Mouse (Mus musculus) lung, adult 18-20 months (tissue): ENCODE results near the gene Cul3.
"Not testable (repeated sequence)": the region's sequence is repeated elsewhere in the genome, so short reads cannot be mapped to it uniquely, and the experiment has no call there.

Experiments used
- DNase-seq, 2 experiments: peaks; one replicate each; pipeline ENCODE4 v3.0.0; 2022; ENCODE audit warnings: mixed read lengths in 2 of 2

Cul3 gene

DNA sequence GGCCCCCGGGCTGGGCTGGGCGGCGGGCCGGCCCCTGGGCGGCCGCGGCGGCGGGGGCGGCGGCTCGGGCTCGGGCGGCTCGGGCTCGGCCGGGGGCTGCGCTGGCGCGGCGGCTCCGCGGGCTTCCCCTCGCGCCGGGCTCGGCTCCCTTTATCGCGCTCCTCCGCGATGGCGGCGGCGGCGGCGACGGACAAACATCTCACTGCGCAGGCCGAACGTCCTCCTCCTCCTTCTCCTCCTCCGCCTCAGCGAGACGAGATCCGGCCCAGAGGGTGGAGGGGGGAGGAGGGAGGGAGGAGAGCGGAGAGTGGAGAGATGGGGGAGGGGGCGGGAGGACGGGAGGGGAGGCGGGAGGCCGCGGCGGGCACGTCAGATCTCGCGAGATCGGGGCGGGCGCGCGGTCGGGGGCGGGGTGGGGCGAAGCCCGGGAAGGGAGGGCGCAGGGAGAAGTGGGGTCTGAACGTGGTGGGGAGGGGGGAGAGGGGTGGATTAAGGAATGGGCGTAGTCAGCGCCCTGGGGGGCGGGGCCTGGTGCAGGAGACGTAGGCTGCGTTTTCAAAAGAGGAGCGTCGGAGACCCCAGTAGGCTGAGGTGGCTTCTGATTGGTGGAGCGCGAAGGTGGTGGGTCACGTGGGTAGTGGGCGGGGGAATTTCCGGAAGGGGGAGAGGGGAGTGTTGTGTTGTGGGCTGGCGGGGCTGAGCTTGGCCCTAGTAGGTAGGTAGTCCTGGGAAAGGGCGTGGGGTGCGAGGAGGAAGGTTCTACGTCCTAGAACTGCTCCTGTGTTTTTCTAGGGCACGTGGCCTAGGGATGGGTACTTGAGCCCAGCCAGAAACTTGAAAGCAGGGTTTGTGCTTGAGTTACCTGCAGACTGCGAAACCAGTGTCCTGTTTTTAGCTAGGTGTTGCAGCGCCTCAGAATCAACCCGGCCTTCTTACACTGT lies at the start of gene Cul3:
Cul3 (minus strand) TSS at position 45 of the 941 bp plus-strand sequence.
- DNase-seq = peak; percentile 96 to 97

DNA sequence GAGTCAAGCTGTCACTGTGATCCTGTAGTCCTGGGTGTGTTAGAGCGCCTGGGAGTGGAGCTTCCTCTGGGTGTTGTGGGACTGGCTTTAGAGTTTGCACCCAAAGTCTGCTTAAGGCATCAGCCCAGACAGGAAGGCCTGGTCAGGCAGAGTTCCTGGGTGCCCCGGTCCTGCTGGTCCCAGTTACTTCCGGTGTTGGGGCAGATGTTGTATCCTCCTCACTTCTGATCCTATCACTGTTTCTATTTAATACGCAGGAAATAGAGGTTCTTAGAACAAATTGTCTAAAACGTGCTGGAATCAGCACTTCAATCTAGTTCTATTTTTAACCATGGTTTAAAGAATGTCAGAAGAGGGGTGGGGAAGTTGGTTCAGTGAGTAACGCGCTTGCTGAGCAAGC lies 49.2 kb upstream of the Cul3 start:
- DNase-seq = no peak

DNA sequence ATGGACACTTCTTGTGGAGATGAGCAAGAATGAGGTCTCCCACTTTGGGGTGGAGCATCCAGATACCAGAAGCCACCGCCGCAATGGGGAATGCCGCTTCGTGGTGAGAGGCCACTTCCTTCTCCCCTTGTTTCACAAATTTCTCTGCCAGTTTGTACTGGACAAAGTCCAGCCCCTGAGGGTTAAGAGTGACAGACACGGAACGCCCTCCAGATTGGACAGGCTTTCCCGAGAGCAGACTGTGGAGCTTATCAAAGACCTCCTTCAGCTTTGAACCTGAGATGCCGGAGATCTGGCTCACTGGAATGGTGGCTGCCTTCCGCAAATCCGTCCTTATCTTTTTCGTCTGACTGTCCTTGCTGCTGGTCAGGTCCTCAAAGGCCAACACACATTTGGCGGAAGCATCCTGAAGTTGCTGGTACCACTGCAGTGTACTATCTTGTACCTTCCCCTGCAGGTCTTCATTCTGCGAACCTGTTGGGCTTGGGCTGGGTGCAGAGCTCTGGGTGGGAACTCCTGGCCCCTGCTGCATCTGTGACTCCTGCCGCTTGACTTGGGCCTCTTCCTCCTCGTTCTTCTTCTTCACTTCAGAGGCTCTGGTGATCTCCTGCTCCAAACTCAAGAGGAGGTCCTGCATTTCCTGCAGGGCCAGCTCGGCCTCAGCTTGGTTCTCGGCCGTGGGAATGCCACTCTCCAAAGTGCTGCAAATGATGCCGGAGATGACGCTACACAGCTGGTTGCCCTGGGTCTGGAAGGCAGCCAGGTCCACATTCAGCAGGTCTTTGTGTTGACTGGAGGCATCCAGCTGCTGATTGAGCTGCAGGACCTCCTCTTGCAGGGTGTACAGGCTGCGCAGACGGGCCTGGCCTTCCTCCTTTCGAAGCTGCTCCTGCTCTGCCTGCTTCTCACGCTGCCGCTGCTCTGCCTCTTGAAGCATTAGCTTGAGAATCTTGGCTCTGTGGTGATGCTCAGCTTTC lies 43.6 kb upstream of the Cul3 start:
- peak; percentile 9 to 10 for DNase-seq

DNA sequence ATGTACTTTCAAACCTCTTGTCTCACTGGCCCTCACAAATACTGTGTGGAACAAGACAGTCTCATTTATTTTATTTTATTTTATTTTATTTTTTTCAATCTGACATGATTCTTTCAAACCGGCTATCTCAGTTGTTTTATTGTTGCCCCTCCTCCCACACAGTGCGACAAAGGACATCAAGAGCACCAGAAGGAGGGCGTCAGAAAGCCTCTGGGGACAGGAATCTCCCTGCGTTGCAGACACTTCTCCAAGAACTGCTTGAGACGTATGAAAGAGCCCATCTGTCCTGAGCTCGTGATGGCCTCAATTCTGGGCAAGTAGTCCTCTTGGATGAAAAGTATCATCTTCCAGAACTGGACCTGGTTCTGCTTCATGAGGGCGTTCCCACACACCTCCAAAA lies 42.6 kb upstream of the Cul3 start:
- no peak for DNase-seq

DNA sequence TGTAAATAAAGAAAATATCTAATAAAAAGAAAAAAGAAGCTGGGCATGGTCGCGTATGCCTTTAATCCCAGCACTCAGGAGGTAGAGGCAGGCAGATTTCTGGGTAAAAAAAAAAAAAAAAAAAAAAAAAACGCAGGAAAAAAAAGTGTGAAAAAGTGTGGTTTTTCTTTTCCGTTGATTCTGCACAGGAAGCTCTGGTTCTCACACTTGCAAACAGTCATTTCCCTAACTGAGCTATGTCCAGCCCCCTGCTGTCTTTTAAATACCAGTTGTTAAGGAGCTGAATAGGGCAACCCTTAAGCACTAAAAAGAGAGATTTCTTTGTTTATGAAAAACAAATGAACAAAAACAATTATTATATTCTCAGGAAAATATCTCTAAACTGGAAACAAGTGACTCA lies 41.0 kb upstream of the Cul3 start:
- DNase-seq = no peak

DNA sequence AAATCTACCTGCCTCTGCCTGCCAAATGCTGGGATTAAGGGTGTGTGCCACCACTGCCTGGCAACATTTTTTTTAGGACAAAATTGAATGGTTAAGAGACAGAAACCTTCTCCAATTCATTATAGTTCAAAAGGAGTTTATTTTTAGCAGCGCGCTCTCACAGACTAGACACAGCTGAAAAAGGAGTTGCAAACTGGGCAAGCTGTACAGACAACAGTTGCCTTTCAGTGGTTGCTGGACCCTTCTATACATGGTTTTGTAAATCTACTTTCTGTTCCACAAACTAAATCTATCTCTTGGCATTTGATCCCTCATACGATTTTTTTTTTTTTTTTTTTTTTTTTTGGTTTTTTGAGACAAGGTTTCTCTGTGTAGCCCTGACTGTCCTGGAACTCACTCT lies 31.7 kb upstream of the Cul3 start:
- DNase-seq = no peak

DNA sequence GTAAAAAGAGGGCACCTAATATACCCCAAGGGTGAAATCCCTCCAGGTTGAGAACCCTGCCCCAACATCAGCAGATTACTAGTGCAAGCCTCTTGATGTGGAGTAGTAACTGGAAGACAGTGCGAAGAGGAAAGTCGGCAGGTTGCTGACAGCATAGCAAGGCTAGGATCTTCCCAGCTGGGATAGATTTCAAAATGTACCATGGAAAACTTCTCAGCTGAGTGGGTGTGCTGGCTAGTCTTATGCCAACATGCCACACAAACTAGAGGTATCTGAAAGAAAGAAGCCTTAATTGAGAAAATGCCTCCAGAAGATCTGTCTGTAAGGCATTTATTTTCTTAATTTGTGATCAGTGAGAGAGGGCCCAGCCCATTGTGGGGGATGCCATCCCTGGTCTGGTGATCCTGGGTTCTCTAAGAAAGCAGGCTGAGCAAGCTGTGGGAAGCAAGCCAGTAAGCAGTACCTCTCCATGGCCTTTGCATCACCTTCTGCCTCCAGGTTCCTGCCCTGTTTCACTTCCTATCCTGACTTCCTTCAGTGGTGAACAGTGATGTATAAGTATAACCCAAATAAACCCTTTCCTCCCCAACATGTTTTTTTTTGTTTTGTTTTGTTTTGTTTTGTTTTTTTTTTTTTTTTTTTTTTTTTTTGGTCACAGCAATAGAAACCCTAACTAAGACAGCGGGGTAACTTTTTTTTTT lies 31.1 kb upstream of the Cul3 start:
- DNase-seq = no peak

DNA sequence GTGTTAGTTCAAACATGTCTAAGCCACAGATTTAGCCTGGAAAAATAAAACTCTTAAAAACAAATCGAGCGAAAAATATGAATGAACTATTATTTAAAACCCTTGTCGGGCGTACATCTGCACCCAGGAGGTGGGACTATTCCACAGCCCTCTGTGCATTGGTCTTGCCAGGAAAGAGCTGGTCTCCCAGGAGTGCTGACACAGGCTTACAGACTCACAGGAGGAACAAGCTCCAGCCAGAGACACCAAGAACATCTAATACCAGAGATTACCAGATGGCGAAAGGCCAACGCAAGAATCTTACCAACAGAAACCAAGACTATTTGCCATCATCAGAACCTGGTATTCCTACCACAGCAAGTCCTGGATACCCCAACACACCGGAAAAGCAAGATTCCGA lies 23.2 kb upstream of the Cul3 start:
- DNase-seq = no peak

DNA sequence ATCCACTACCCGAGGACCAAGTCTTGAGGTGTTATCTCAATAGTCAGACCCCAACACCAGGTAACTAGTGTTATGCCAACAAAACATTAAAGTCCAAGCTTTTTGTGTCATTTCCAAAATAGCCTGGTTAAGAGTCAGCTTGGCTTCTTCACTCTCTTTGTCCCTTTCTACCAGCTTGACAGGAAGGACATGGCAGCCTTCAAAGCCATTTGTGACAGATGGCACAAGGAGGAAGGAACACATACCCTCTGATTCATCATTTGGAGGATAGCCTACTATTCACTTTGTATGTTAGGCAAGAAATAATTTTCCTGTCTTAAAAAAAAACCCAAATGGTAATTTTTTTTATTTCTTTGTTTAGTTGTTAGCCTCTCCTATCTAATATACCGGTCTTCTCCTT lies 22.7 kb upstream of the Cul3 start:
- DNase-seq = no peak

DNA sequence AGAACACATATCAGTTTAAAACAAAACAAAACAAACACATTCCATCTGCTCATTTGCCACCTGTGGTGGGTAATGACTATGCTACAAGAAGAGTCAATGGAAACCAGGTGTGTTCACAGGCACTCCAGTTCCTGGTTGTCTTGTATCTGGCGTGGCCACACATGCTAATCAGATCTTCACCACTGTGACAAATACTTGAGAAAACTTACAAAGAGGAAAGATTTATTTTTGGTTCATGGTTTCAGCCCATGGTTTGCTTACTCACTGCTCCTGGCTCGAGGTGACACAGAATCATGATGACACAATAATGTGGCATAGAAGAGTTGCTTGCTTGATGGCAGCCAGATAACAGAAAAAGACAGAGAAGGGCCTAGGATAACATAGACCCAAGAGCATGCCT lies 22.1 kb upstream of the Cul3 start:
- DNase-seq = no peak

DNA sequence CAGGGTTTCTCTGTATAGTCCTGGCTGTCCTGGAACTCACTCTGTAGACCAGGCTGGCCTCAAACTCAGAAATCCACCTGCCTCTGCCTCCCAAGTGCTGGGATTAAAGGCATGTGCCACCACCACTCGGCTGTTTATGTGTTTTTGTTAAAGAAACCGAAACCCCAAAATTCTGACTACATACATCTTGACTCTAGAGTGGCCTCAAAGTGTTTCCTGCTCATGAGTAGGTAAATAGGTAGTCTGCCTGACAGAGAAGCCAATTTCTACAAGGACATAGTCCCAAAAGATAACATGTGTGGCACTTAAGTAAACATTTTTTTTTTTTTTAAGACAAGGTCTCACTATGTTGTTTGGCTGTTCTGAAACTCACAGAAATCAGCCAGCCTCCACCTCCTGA lies 21.5 kb upstream of the Cul3 start:
- not testable (repeated sequence) for DNase-seq

DNA sequence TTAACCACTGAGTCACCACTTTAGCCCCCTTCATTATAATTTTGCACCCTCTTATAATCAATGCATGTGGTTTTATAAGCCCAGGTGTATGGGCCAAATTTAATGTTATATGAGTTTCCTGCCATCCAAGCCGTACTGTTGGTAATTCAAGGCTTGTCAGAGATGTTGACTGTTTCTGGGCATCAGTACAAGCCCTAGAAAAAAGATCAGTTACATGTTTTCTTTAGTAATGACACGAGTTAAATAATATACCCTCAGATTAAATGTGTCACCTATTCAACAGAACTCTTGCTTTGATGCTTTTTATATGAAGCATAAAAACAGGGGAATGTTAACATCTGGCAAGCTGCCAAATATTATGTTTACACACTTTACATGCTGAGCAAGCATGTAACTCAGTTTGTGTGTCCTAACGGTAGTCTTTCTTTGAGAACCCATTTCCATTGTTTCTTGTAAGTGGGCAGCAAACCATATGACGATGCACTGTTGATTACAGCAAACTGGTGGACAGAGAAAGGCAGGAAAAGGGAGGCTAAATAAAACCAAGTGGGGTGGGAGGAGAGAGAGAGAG lies 19.8 kb upstream of the Cul3 start:
- no peak for DNase-seq

DNA sequence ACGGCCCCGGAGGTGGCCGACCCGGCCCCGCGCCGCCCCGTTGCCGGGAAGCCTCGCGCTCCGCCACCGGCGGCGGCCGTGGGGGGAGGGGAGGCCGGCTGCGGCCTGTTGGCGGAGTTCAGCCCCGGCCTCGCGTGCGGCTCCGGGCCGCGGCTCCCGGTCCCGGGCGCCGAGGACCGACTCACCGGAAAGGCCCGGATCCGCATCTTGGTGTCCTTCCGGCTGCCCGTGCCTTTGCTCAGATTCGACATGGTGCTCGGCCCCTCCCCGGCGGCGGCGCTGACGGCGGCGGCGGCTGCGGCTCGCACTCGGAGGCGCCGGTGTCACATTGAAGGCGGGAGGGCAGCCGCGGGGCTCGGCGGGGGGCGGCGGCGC lies 232 bp downstream of the Cul3 start:
- peak; percentile 74 for DNase-seq

DNA sequence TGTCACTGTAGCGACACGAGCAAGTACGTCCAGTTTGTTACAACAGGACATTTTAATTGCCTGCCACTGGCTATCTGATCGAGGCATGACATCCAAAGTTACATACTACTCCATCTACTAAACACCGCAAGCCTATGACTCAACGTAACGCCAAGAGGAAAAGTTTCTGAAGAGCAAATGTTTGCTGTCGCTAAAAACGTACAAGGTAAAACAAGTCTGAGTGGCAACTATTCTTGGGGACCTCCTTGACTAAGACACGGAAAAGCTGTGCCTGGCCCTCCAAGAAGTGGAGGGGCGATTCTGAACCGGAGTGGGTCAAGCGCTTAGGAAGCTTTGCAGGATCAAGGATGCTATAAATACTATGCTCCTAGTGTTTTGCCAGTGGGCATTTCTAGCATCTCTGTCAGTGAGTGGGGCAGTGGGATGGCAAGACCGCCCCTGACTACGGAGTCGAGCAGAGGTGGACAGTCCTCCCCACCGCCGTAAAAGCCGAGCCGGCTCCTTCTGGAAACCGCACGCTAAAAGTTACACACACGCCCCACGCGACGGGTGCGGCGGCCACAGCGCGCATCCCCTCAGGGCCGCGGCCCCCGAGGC lies 757 bp downstream of the Cul3 start:
- peak; percentile 21 to 38 for DNase-seq

DNA sequence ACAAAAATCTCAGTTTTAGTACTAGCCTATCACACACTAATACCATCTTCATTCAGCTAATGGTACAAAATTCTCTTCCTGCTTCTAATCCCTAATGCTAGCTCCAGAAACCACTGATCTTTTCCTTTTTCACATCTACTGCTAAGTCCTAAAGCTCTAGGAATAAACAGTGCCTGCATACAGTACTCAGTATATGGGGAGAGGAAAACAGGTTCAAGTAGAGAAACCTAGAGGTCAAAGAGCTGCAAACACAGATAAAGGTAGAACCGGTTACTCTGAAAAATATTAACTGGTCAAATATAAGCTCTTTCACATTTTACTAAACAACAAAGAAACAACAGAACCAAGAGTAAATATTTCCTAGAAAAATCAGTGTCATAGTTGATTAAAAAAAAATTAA lies 1.9 kb downstream of the Cul3 start:
- DNase-seq = no peak

DNA sequence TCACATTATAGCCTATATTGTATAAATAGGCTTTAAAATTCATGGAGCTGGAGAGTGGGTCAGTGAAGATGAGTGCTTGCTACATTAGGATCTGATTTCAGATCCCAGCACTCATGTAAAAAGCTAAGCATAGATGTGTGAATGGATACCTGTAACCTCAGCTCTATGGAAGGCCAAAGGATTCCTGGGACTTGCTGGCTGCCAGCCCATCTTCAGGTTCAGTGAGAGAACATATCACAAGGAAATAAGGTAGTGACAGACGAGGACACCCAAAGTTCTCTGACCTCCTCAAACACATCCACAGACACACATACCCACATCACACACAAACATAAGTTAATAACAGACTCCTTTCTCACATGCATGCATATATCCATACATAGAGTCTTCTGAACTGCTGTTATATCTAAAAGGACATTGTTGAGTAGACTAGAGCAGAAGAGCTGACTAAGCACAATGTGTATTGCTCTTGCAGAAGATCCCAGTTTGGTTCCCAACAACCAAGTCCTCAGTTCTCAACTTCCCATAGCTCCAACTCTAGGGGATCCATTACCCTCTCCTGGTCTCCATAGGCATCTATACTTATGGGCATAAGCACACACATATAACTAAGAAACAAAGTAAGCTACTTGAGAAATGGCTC lies 4.4 kb downstream of the Cul3 start:
- no peak for DNase-seq

DNA sequence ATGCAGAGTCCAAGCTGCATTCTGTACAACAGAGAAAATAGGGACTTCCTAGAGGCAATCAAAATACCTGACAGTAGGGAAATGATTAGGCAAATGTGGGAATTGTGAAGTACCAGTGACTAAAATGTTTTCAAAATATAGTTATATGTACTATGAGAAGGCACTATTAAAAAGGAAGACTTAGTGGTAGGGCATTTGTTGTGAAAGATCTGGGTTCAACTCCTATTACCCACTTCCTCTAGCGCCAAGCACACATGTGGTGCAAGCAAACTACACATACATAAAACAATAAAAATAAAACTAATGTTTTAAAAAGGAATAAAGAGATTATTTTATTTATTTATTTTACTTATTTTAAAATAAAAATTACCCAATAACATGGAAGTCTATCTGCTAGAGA lies 5.2 kb downstream of the Cul3 start:
- no peak for DNase-seq

DNA sequence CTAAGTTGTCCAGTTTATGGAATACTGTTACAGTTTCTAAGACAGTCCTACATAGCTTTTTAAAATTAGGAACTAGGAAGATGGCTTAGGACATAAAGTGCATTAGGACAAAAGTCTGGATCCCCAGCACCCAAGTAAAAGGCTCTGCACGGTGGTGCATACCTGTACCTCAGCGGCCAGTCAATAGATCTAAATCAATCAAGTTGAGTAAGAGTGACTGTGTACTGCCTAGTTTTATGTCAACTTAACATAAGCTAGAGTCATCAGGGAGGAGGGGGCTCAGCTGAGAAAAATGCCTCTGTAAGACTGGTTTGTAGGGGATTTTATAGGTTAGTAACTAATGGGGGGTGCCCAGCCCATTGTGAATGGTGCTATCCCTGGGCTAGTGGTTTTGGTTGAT lies 9.3 kb downstream of the Cul3 start:
- no peak for DNase-seq

DNA sequence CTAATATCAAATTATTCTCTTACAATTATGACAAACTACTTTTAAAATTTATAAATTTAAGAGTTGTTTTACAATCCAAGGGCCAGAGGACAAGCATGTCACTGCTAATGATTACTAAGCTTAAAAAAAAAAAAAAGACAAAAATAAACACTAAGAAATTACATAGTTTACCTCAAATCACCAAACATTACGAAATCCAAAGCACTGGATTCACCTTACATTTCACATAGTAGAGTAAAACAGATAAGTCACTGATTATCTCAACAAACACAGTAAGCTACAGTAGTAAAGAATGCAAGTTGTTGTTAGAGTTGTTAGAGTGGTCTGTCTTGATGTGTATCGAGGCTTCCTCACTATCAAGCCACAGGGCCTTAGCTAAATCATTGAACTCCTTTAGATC lies 14.5 kb downstream of the Cul3 start:
- DNase-seq = no peak

DNA sequence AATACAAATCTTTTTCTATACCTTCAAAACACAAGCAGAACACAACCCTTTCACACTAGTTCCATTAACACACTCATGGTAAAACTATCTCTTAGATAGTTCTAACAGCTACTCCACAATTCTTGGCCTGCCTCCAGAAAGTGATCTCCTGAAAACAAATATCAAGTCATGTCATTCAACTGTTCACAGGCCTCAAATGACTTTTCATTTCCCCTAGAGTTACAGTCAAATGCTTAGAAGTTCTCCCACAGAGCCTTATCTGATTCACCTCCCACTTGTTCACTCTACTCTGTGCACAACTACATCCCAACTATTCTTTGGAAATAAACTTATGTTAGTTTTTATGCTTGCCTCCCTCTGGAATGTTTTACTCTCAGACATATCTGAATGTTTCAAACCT lies 15.9 kb downstream of the Cul3 start:
- DNase-seq = no peak

DNA sequence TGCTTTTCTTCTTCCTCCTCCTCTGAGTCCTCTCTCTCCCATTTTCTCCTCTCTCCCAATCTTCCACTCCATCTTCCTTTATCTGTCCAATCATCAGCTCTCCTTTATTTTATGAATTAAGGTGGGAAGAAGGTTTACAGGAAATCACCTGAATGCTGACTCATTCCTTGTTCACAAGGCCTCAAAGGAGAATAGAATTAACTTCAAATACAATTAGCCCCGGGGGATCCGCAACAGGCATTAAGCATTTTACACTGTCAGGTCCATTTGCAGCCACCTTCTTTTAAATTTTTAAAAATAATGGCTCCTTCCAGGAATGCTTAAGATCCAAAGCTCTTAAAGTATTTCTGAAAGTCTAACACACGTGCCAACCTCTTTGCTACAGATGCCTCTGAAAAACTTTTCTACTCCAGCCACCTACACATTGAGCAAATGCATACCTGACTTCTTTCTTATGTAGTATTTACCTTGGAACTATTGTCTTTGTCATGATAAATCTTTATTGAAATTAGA lies 24.7 kb downstream of the Cul3 start:
- no peak for DNase-seq

DNA sequence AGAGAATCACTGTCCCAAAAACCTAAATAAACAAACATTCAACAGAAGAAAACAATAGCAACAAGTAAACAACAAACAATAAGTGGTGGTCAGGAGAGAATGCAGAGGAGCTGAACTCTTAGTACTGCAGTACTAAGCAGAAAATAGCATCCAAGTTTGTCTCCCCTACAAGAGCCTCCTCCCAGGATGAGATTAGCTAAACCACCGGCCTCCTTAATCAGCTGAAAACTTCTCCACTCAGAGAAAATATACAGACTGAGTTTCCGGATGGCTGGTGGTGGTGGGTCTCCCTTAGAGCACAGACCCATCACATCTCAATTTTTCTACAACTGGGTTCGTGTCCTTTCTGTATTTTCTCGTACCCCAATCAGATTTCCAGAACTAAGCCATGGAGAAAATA lies 47.0 kb downstream of the Cul3 start:
- no peak for DNase-seq
